Mouse (Mus musculus) central nervous system, embryonic 14 days (tissue): Measurements from ENCODE around the gene Gm28778. TPM values are rescaled to one million over a fixed set of nuclear protein-coding genes. Genes with fewer than 3 reads are reported as not detected.

Experiments used
- polyA plus RNA-seq: library from polyadenylated mRNA; depleted of rRNA; stranded (reverse); fragments of >200 nt; gene quantifications from 2 replicates; pipeline ENCODE4 v1.2.3, GENCODE M21; 2012; rRNA removed

The Gm28778 gene
- 2.6 and 4.2 TPM in 2 replicates for polyA plus RNA-seq

GRCm38 (mm10) chr1:53296581-53297383 is at the start of gene Gm28778, which contains the start of the genes Pms1 and Ormdl1:
TSS of gene Gm28778 (plus strand) at chr1:53297111.
TSS of gene Pms1 (minus strand) at chr1:53297018.
TSS of gene Ormdl1 (plus strand) at chr1:53297095.

GRCm38 (mm10) chr1:53312989-53313967 is 16.4 kb downstream of the Gm28778 start, which contains the start of gene Osgepl1:
TSS of gene Osgepl1 (plus strand) at chr1:53313624.

GRCm38 (mm10) chr1:53352327-53353261 is 55.7 kb downstream of the Gm28778 start, which contains the start of the genes Asdurf, Gm28551 and Asnsd1:
TSS of gene Asdurf (minus strand) at chr1:53352619.
TSS of gene Gm28551 (minus strand) at chr1:53352667.
TSS of gene Asnsd1 (minus strand) at chr1:53352752.

Other genes with a start within 250 kb of the Gm28778 start
- 0.17 and 1.1 TPM in 2 replicates for gene Mstn, start 235.5 kb upstream of the Gm28778 start, polyA plus RNA-seq
- 0.27 TPM in 1 of 2 replicates, not detected in the other for gene 1700019A02Rik, start 109.5 kb upstream of the Gm28778 start, polyA plus RNA-seq
- gene Pms1, start 93 bp upstream of the Gm28778 start, polyA plus RNA-seq = 5.7 and 7.0 TPM in 2 replicates
- gene Ormdl1, start within 50 bp of the Gm28778 start, polyA plus RNA-seq = 32.9 and 38.2 TPM in 2 replicates
- gene Osgepl1, start 16.5 kb downstream of the Gm28778 start, polyA plus RNA-seq = 17.2 and 19.8 TPM in 2 replicates
- not detected in 2 replicates for gene Asdurf, start 55.5 kb downstream of the Gm28778 start, polyA plus RNA-seq
- gene Gm28551, start 55.6 kb downstream of the Gm28778 start, polyA plus RNA-seq = 0.66 and 0.90 TPM in 2 replicates
- 31.0 and 31.5 TPM in 2 replicates for gene Asnsd1, start 55.6 kb downstream of the Gm28778 start, polyA plus RNA-seq